Mouse (Mus musculus): ENCODE data around the gene Gm4985.
"Not testable (repeated sequence)": the region's sequence is repeated elsewhere in the genome, so short reads cannot be mapped to it uniquely, and the experiment has no call there.

Gene Gm4985

DNA sequence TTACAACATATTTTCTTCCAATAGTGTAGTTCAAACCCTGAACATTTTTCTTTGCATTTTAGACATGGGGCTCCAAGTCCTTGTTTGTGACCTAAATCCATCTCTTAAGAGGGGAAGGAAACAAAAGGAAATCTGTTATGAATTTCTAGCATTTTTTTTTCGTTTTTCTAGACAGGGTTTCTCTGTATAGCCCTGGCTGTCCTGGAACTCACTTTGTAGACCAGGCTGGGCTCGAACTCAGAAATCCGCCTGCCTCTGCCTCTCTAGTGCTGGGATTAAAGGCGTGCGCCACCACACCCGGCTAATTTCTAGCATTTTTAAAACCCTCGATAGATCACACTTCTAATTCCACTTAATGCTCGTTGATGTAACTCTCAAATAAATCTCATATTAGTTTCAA is at the start of gene Gm4985:
Gene Gm4985 (minus strand): TSS at position 101 of the 400 bp plus-strand sequence.
- not testable (repeated sequence) for DNase-seq (ENCODE audit: low spot score)

DNA sequence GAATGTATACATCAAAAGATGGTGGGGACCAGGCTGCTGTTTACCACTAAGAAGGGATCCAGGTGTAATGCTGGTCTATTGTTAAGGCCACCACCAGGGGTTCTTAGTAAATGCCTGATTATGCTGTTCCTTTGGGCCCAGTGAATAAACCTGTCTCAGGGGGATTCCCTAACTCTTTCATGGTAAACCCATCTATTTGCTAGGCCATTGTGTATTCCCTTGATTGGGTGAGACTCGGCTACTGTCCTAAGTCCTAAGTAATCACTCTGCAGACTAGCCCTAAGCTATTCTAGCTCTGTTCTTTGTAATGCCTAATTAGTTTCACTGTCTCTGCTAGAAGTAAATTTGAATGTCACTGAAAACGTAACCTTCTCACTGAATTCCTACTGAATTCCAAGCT is 4.6 kb downstream of the Gm4985 start:
- no peak for DNase-seq (ENCODE audit: low spot score)
